Mouse (Mus musculus): ENCODE measurements at regions not wholly inside any gene's neighbourhood (a gene's known extent, or its start where the extent isn't known, plus 50 kb on each side); places are given as distances from the start of the nearest gene placed in this dataset.

DNA sequence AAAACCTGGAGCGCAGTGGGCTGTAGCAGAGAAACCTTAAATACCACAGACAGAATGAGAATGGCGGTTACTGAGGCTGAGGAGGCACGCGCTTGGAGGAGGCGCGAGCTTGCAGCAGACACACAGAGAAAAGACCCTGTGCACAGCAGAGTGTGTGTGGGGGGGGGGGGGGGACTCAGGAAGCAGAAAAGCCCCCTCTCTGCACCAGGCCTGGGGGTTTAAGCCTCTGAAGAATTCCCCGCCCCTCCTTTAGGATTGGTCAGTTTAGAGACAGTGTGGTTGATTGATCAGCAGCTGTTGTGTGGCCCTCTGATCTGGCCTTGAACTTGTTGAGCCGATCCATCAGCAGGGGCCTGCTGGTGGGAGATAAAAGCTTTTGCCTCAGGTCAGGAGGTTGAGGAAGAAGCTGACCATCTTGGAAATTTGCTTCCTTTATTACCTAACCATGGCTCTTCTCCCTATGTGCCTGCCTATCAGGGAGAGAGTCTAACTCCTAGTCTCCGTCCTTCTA is 117.5 kb downstream of the Inhbb start:
- no peak overlapping the region for H3K4me2 ChIP-seq
- DNase-seq (no peak), ATAC-seq (ENCODE audit: low read depth) (no peak)
- no peaks in the 10 kb centered on the region for H3K36me3 ChIP-seq
- no peaks in the 10 kb centered on the region for H3K9me3 ChIP-seq (replicated peaks)
- H3K27me3 ChIP-seq = no peaks in the 10 kb centered on the region
- H3K9ac ChIP-seq = no peak overlapping the region
- H3K4me1 ChIP-seq (replicated peaks) = 0 out of 2 replicates have a peak, but pooled peaks cover 4% of the 10 kb centered on the region
- H3K27ac ChIP-seq = no peak overlapping the region
- H3K4me3 ChIP-seq (replicated peaks) = no peak overlapping the region
- 32% methylated on average over 9 of the region's 9 CpGs for WGBS (ENCODE audit: insufficient replicate concordance)

DNA sequence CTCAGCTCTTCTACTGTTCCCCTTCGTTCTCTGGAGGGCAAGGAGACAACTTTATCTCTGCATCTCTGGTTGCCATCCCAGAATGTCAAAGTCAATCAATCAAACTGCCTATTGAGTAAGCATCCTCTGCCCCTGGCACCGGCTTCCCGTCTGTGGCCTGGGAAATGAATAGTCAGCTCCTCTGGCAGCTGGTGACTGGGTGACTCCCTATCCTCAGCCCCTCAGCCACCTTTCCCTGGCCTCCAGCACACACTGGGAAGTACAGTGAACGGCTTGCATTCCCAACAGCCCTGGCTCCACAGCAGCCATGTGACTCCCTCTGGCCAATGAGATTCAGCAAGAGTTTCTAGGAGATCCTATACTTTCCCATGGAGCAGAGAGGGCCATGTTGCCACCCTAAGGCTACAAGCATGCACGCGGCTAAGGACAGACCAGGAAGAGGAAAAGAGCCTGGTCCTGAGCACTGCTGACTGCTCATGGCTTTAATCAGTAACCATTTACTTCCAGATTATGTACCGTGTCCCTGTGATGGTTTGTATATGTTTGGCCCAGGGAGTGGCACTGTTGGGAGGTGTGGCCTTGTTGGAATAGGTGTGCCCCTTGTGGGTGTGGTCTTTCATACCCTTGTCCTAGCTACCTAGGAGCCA is 119.6 kb downstream of the Inhbb start:
- no peak for DNase-seq
- 0 out of 2 replicates have a peak, but pooled peaks cover 4% of the 10 kb centered on the region for H3K4me1 ChIP-seq (replicated peaks)
- ATAC-seq (ENCODE audit: low read depth) = no peak
- WGBS (ENCODE audit: insufficient replicate concordance) = 46% methylated on average over 7 of the region's 7 CpGs
- H3K9me3 ChIP-seq (replicated peaks) = no peaks in the 10 kb centered on the region
- no peak overlapping the region for H3K9ac ChIP-seq
- no peak overlapping the region for H3K4me3 ChIP-seq (replicated peaks)
- H3K27ac ChIP-seq = no peak overlapping the region
- no peaks in the 10 kb centered on the region for H3K36me3 ChIP-seq
- H3K27me3 ChIP-seq = no peaks in the 10 kb centered on the region
- no peak overlapping the region for H3K4me2 ChIP-seq

DNA sequence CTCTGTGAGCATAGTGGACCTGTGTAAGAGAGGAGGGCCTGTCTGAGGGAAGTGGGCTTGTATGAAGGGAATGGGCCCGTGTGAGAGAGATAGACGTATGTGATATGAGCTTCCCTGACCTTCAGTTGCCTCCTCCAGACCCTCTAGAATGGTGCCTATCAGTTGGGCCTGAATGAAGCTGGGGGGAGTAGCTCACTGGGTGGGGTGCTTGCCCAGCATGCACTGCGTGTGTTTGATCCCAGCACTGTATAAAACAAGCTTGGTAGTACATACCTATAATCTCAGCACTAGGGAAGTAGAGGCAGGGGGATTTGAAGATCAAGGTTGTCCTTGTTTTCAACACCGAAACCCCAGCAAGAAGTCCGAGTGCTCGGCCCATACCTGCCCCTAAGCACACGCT is 120.1 kb downstream of the Inhbb start:
- Histone ChIP-seq H3K9me3 (replicated peaks) (no peaks in the 10 kb centered on the region), H3K4me3 (replicated peaks) (no peak overlapping the region), H3K4me2 (no peak overlapping the region), H3K36me3 (no peaks in the 10 kb centered on the region), H3K27me3 (no peaks in the 10 kb centered on the region), H3K9ac (no peak overlapping the region), H3K4me1 (replicated peaks) (0 out of 2 replicates have a peak, but pooled peaks cover 4% of the 10 kb centered on the region), H3K27ac (no peak overlapping the region)
- DNase-seq (no peak), ATAC-seq (ENCODE audit: low read depth) (no peak)
- 65% methylated on average over 7 of the region's 7 CpGs for WGBS (ENCODE audit: insufficient replicate concordance)

DNA sequence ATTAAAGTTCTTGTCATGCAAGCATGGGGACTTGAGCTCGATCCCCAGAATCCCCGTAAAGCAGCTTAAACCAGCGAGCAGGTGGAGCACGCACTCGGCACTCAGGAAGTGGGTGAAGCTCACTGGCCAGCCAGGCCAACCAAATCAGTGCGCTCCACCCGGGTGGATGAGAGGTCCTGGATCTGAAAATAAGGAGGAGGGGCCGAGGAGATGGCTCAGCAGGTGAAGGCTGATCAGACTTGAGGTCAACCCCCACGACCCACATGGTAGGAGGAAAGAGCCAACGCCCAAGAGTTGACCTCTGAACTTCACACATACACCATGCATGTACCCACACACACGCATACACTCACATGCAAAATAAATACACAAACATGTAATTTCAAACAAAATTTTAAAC is 120.8 kb downstream of the Inhbb start:
- Histone ChIP-seq H3K4me1 (replicated peaks) (0 out of 2 replicates have a peak, but pooled peaks cover 4% of the 10 kb centered on the region), H3K4me3 (replicated peaks) (no peak overlapping the region), H3K9me3 (replicated peaks) (no peaks in the 10 kb centered on the region), H3K36me3 (no peaks in the 10 kb centered on the region), H3K9ac (no peak overlapping the region), H3K27me3 (no peaks in the 10 kb centered on the region), H3K27ac (no peak overlapping the region), H3K4me2 (no peak overlapping the region)
- ATAC-seq (ENCODE audit: low read depth) (no peak), DNase-seq (no peak)
- 75% methylated on average over 11 of the region's 11 CpGs for WGBS (ENCODE audit: insufficient replicate concordance)

DNA sequence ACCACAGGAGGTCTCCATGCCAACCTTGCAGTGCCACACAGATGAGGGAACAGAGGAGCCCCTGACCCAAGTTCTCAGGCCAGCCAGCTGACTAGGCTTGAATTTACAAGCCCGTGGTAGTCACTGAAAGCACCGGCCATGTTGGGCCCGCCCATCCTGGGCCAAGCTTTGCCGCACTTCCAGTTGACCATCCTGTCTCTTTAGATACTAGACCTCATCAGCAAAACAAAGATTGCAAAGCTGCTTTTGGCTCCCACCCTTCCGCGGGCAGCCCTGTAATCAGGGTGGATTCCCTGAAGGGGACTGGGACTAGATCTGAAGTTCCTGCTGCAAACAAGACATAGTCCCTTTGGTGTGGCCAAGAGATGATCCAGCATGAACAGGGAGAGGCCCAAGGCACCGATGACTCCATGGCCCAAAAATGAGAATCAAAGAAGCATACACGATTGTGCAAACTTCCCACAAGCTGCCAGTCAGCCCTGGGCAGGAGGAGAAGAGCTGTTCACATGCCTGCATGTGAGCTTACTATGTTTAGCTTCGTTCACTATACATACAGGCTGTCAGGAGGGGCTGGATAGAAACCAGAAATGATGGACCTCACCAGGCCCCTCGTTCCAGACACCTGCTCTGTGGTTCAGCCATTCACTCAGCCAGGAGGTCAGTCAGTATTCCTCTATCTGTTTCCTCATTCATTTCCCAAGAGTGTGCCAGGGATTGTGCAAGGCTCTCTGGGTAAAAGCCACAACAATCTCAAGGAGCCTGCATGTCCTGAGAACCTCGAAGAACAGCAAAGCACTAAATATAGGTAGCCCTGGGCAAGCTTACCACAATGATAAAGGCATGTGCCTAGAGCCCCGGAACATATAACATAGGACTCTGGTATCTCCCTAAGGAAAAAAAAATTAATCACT is 122.0 kb downstream of the Inhbb start:
- no peaks in the 10 kb centered on the region for H3K9me3 ChIP-seq (replicated peaks)
- H3K4me3 ChIP-seq (replicated peaks) = no peak overlapping the region
- H3K27me3 ChIP-seq = no peaks in the 10 kb centered on the region
- WGBS (ENCODE audit: insufficient replicate concordance) = 58% methylated on average over 12 of the region's 12 CpGs
- H3K36me3 ChIP-seq = no peaks in the 10 kb centered on the region
- DNase-seq = no peak
- no peak for ATAC-seq (ENCODE audit: low read depth)
- no peak overlapping the region for H3K27ac ChIP-seq
- H3K9ac ChIP-seq = no peak overlapping the region
- no peak overlapping the region for H3K4me2 ChIP-seq
- H3K4me1 ChIP-seq (replicated peaks) = 0 out of 2 replicates have a peak, but pooled peaks cover 4% of the 10 kb centered on the region

DNA sequence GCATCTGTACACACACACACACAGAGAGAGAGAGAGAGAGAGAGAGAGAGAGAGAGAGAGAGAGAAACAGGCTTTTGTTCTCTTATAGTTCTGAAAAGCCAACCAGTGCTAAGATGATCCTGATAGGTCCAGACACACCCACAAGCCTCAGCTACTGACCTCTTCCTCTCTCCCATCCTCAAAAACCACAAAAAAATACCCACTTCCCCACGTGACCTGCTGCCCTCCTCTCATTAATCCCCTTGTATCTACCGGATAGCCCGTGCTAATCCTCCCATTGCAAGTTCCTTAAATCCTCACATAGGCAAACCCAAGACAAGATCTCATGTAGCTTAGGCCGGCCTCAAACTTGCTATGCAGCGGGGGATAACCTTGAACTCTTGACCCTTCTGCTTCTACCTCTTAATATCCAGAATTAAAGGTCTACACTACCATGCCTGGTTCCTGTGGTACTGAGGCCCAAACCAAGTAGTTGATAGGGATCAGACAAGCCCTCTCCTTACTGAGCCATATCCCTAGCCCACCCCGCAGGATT is 123.3 kb downstream of the Inhbb start:
- no peak overlapping the region for H3K4me2 ChIP-seq
- WGBS (ENCODE audit: insufficient replicate concordance) = 35% methylated on average over 6 of the region's 6 CpGs
- H3K27ac ChIP-seq = no peak overlapping the region
- 0 out of 2 replicates have a peak, but pooled peaks cover 6% of the 10 kb centered on the region for H3K4me1 ChIP-seq (replicated peaks)
- H3K36me3 ChIP-seq = no peaks in the 10 kb centered on the region
- no peak for DNase-seq
- no peak overlapping the region for H3K4me3 ChIP-seq (replicated peaks)
- H3K27me3 ChIP-seq = no peaks in the 10 kb centered on the region
- ATAC-seq (ENCODE audit: low read depth) = no peak
- no peak overlapping the region for H3K9ac ChIP-seq
- no peaks in the 10 kb centered on the region for H3K9me3 ChIP-seq (replicated peaks)

DNA sequence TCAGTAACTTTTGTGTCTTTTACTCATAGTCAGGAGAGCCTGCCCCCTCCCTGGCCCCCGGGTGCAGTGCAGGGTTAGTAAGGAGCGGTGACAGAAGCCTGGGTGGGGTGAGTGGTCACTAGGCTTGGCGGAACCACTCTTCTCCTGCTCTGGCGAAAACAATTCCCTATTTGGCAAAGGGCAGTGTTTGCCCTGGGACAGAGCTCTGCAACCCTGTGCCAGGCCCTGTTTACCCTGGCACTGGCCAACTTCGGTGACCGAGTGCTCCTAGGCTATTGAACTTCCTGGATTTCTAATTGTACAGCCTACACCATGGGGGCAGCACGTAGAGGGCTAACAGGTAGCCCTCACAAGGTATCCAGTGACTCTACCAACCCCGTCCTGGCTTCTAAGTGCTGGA is 126.9 kb downstream of the Inhbb start:
- H3K9ac ChIP-seq = no peak overlapping the region
- H3K4me2 ChIP-seq = no peak overlapping the region
- no peak overlapping the region for H3K27ac ChIP-seq
- no peak overlapping the region for H3K4me3 ChIP-seq (replicated peaks)
- DNase-seq = no peak
- no peak for ATAC-seq (ENCODE audit: low read depth)
- 0 out of 2 replicates have a peak, but pooled peaks cover 6% of the 10 kb centered on the region for H3K4me1 ChIP-seq (replicated peaks)
- H3K36me3 ChIP-seq = no peaks in the 10 kb centered on the region
- H3K9me3 ChIP-seq (replicated peaks) = no peaks in the 10 kb centered on the region
- H3K27me3 ChIP-seq = no peaks in the 10 kb centered on the region
- 67% methylated on average over 8 of the region's 8 CpGs for WGBS (ENCODE audit: insufficient replicate concordance)

DNA sequence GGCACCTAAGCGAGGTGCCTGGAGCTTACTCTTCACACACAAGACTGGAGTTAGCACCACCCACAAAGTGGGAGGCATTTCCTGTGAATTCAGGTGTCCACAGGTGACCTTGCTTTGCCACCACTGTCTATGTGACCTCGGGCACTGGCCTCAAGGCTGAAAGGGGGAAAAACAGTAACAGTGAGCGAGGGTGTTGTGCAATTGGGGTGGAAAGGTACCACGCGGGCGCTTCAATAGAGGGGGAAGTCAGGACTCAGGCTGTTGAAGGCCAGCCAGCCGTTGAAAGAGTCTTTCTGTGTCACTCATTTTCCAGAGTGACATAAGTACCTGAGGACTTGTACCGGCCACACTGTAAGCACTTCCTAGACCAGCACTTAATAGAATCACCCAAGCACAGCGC is 128.2 kb downstream of the Inhbb start:
- H3K4me1 ChIP-seq (replicated peaks) = 0 out of 2 replicates have a peak, but pooled peaks cover 6% of the 10 kb centered on the region
- H3K4me3 ChIP-seq (replicated peaks) = no peak overlapping the region
- WGBS (ENCODE audit: insufficient replicate concordance) = 56% methylated on average over 9 of the region's 9 CpGs
- H3K27me3 ChIP-seq = no peaks in the 10 kb centered on the region
- no peak overlapping the region for H3K4me2 ChIP-seq
- H3K9ac ChIP-seq = no peak overlapping the region
- no peaks in the 10 kb centered on the region for H3K36me3 ChIP-seq
- DNase-seq = no peak
- no peaks in the 10 kb centered on the region for H3K9me3 ChIP-seq (replicated peaks)
- ATAC-seq (ENCODE audit: low read depth) = peak; percentile 79
- H3K27ac ChIP-seq = peak overlapping the region; percentile 29; the same call in 1 of the 2 replicates

DNA sequence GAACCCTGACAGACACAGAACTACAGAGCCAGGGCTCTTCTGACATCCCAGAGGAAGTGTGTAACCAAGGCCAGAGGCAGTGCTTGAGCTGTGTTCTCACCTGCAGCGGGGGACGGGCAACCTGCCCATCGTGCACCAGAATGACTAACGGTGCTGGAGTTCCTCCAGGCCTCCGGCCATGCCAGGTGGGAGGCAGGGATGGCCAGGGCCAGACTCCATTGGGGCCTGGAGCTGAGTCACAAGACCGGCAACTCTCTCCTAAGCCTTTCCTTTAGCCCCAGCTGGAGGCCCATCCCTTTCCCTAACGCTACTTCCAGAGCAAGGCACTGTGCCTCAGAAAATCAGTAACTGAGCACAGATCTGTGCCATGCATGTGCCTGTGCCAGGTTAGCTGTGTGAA is 129.8 kb downstream of the Inhbb start:
- Histone ChIP-seq H3K27me3 (no peaks in the 10 kb centered on the region), H3K4me3 (replicated peaks) (no peak overlapping the region), H3K4me1 (replicated peaks) (0 out of 2 replicates have a peak, but pooled peaks cover 6% of the 10 kb centered on the region), H3K36me3 (no peaks in the 10 kb centered on the region), H3K9ac (no peak overlapping the region), H3K9me3 (replicated peaks) (no peaks in the 10 kb centered on the region), H3K27ac (no peak overlapping the region), H3K4me2 (no peak overlapping the region)
- WGBS (ENCODE audit: insufficient replicate concordance) = 59% methylated on average over 7 of the region's 7 CpGs
- ATAC-seq (ENCODE audit: low read depth) (no peak), DNase-seq (no peak)

DNA sequence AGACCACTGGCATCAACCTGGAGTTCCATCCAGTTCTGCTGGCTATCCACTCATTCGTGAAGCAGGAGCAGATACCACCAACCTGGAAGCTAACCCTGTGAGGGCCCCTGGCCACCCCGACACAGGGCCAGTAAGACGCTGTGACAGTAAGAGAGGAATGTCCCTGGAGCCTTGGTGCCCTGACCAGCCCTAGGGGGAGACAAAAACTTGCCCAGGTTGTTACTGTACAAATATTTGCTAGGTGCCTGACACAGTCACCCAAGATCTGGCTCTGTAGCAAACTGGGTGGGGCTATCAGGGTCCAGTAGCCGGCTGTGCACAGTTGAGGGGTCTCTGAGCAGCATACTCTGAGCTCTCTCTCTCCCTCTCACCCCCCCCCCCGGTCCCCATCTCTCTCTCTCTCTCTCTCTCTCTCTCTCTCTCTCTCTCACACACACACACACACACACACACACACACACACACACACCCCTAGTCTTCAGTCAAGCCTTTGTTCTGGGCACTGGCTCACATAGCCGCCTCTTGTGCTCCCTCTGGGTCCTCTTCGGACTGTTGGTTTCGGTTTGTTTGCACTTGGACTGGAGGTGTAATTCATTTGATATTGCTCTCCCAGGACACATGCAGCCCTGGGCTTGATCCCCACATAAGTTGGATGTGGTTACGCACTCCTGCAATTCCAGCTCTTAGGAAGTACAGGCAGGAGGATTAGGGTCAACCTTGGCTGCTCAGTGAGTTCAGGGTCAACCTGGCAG is 131.7 kb downstream of the Inhbb start:
- WGBS (ENCODE audit: insufficient replicate concordance) = 64% methylated on average over 8 of the region's 9 CpGs
- DNase-seq = no peak
- peak; percentile 12; the same call in 1 of the 2 replicates for ATAC-seq (ENCODE audit: low read depth)
- 0 out of 2 replicates have a peak, but pooled peaks cover 6% of the 10 kb centered on the region for H3K4me1 ChIP-seq (replicated peaks)
- H3K27me3 ChIP-seq = no peaks in the 10 kb centered on the region
- no peaks in the 10 kb centered on the region for H3K36me3 ChIP-seq
- H3K27ac ChIP-seq = no peak overlapping the region
- no peak overlapping the region for H3K4me2 ChIP-seq
- no peaks in the 10 kb centered on the region for H3K9me3 ChIP-seq (replicated peaks)
- no peak overlapping the region for H3K9ac ChIP-seq
- H3K4me3 ChIP-seq (replicated peaks) = no peak overlapping the region

Measured in liver, embryonic 13.5 days (tissue).